Mouse (Mus musculus): ENCODE data around the gene Gas1. TPM values are rescaled to one million over a fixed set of nuclear protein-coding genes. Genes with fewer than 3 reads are reported as not detected.

The Gas1 gene
- polyA plus RNA-seq, 1 experiment: 66.0 TPM

DNA sequence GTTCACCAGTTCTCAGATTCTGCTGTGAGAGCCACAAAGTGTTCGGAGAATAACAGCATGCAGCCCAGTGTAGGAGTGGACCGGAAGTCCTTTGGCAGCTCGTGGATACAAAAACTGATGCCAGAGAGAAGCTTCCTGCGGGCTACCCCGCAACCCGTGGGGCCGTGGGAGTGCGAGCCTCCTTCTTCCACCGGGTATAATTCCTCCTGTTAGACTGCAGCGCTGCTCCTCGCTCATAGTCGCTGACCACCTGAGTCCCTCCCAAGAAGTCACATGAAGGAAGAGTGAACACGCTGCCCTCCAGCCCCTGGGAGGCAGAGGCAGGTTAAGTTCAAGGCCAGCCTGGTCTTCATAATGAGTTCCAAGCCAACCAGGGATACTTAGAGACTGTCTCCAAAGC lies 45.4 kb downstream of the Gas1 start:
- TF ChIP-seq CTCF (IDR thresholded peaks at IDR 0.05; ENCODE audit: insufficient read depth, low read length) (no peak), POLR2A (IDR thresholded peaks at IDR 0.05; ENCODE audit: borderline replicate concordance, extremely low read depth, low read depth, low read length) (no peak)
- 60% methylated on average over 13 of the region's 13 CpGs for WGBS
- H3K4me3 ChIP-seq (replicated peaks; ENCODE audit: extremely low read depth, low read depth, low read length): no peak overlapping the region
- no peaks in the 10 kb centered on the region for H3K4me1 ChIP-seq (ENCODE audit: control insufficient read depth, insufficient read depth, low read length)
- DNase-seq: no peak

DNA sequence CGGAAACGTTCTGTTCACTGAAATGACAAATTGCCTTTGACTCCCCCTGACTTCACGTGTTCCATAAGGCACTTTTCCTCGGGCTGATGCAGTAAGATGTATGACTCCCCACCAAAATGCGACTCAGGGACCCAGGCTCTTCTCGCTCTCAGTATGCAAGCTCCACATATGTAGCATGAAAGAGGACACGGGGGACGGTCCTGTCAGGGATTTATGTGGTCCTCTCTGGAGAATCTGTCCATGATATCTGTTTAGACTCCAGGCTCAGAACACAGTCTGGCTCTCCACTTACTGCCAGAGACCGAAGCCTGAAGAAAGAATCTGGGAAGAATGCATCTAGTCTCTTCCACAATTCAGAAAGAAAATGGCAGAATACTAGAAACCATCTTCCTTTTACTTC lies 47.6 kb downstream of the Gas1 start:
- whole genome bisulfite sequencing: 67% methylated on average over 9 of the region's 9 CpGs

DNA sequence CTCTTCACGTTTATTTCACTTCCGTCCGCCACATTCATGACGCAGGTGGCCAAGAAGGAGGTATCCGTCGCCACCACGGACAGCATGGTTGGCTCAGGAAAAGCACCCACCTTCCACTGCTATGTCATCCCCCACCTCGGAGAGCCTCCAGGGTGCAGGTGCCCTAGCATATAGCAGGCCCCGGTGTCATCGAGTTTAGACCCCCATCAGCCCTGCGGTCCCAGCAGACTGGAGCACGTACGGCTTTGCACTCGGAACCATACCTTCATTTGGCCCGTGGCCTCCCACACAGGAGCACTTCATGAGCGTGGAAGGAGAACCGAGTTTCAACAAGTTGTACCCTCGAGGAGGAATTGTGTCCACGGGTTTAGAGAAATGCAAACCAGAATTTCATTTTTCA lies 50.8 kb downstream of the Gas1 start:
- DNase-seq: no peak
- Histone ChIP-seq H3K4me1 (ENCODE audit: control insufficient read depth, insufficient read depth, low read length) (no peaks in the 10 kb centered on the region), H3K4me3 (replicated peaks; ENCODE audit: extremely low read depth, low read depth, low read length) (no peak overlapping the region)
- TF ChIP-seq CTCF (IDR thresholded peaks at IDR 0.05; ENCODE audit: insufficient read depth, low read length): no peak
- TF ChIP-seq POLR2A (IDR thresholded peaks at IDR 0.05; ENCODE audit: borderline replicate concordance, extremely low read depth, low read depth, low read length): no peak
- WGBS: 64% methylated on average over 19 of the region's 19 CpGs

More for the DNA sequence above, 47.6 kb downstream of the Gas1 start:
- TF ChIP-seq CTCF (IDR thresholded peaks at IDR 0.05; ENCODE audit: insufficient read depth, low read length) (no peak), POLR2A (IDR thresholded peaks at IDR 0.05; ENCODE audit: borderline replicate concordance, extremely low read depth, low read depth, low read length) (no peak)
- DNase-seq: no peak
- Histone ChIP-seq H3K4me1 (ENCODE audit: control insufficient read depth, insufficient read depth, low read length) (no peaks in the 10 kb centered on the region), H3K4me3 (replicated peaks; ENCODE audit: extremely low read depth, low read depth, low read length) (no peak overlapping the region)

DNA sequence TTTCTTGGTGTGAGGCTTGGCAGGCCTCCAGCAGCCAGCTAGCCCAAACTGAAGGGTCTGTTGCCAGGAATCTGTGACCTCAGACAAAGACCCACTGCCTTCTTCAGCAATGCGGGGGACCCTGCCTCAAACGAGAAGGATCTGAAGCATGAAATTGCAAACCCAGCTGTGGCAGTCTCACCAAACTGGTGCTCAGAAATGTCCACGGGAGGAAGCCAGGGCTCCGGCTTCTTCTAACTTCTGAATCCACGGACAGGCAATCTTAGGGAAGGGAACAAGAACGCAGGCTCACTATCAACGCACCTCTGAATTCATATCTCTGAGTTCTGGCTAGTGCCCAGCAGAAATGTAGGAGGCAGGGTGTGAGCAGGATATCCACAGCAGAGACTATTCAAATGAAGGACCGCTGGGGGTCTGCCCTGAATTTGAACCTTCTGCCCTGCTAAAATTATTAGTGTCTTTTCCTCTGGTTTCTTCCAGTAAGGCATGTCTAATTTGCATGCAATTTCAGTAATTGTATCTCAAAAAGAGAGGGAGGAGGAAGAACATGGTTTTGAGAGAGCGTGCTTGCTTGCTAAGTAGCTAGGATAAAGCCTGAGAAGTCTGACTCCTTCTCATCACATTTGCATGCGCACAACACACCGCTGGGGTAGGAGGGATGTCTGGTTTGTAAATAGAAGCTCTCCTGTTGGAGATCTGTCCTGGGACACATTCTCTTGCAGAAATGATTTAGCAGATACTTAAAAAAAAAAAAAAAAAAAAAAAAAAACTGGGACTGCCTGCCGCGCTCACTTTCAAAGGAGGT lies 51.5 kb downstream of the Gas1 start:
- no peaks in the 10 kb centered on the region for H3K4me1 ChIP-seq (ENCODE audit: control insufficient read depth, insufficient read depth, low read length)
- WGBS: 51% methylated on average over 13 of the region's 13 CpGs
- TF ChIP-seq CTCF (IDR thresholded peaks at IDR 0.05; ENCODE audit: insufficient read depth, low read length): no peak
- no peak for TF ChIP-seq POLR2A (IDR thresholded peaks at IDR 0.05; ENCODE audit: borderline replicate concordance, extremely low read depth, low read depth, low read length)
- no peak for DNase-seq
- H3K4me3 ChIP-seq (replicated peaks; ENCODE audit: extremely low read depth, low read depth, low read length): no peak overlapping the region

DNA sequence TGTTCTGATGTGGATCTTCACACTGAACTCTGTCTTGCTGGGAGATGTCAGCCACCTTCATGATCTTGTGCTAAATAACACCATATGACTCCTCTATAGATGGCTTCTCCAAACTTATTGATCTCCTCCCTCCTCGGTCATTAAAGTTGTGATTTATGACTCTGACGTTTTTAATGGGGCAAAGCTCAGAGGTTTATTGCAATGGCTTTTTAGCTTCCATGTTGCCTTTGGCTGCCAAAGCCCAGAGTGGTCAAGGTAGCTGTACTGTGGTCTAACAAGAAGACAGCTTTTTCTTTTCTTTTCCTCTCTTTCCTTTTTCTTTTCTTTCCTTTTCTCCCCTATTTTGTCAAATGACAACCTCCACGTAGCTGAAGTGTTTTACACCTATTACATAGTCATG lies 52.1 kb downstream of the Gas1 start:
- H3K4me3 ChIP-seq (replicated peaks; ENCODE audit: extremely low read depth, low read depth, low read length): no peak overlapping the region
- TF ChIP-seq CTCF (IDR thresholded peaks at IDR 0.05; ENCODE audit: insufficient read depth, low read length) (no peak), POLR2A (IDR thresholded peaks at IDR 0.05; ENCODE audit: borderline replicate concordance, extremely low read depth, low read depth, low read length) (no peak)
- WGBS: 56% methylated on average over 3 of the region's 3 CpGs
- DNase-seq: no peak
- H3K4me1 ChIP-seq (ENCODE audit: control insufficient read depth, insufficient read depth, low read length): no peaks in the 10 kb centered on the region

DNA sequence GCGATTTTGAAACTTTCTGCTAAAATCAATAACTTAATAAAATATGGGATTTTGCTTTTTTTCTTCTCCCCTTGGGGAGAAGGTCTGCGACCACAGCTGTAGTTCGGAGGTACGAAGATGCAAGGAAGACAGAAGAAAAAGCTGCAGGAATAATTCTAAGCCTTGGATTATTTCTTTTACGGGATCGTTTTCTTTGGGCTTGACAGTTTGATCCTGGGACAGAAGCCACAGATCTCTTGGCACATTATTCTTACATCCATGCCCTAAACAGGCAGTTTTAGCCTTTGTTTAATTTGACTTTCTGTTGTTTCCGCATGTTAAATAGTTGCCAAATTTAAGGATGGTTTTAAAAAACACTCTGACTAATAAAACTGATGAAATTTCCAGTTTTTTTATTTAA lies 52.7 kb downstream of the Gas1 start:
- WGBS: 65% methylated on average over 7 of the region's 7 CpGs
- H3K4me1 ChIP-seq (ENCODE audit: control insufficient read depth, insufficient read depth, low read length): no peaks in the 10 kb centered on the region
- no peak for DNase-seq
- H3K4me3 ChIP-seq (replicated peaks; ENCODE audit: extremely low read depth, low read depth, low read length): no peak overlapping the region
- TF ChIP-seq POLR2A (IDR thresholded peaks at IDR 0.05; ENCODE audit: borderline replicate concordance, extremely low read depth, low read depth, low read length): no peak
- no peak for TF ChIP-seq CTCF (IDR thresholded peaks at IDR 0.05; ENCODE audit: insufficient read depth, low read length)
